Mouse (Mus musculus) layer of hippocampus, adult 2 months (tissue): Measurements from ENCODE around the gene Plp2. TPM values are rescaled to one million over a fixed set of nuclear protein-coding genes. Genes with fewer than 3 reads are reported as not detected.

Experiments
- DNase-seq, 2 experiments: peaks; one replicate each; pipeline ENCODE4 v3.0.0; 2022; ENCODE audit warnings: low spot score in 2 of 2
- H3K27ac ChIP-seq: fragments of 200-600 bp; 2 replicates; pipeline ENCODE4 v1.8.1; 2022
- H3K4me3 ChIP-seq: fragments of 200-600 bp; 2 replicates; pipeline ENCODE4 v1.8.1; 2022; ENCODE audit warnings: mild to moderate bottlenecking
- CTCF ChIP-seq: fragments of 200-600 bp; conservative IDR thresholded peaks from 2 replicates; pipeline ENCODE4 v1.8.1; 2022; ENCODE audit warnings: antibody characterized with exemption, mild to moderate bottlenecking, moderate library complexity
- total RNA-seq, 2 experiments: library from RNA; stranded (reverse); gene quantifications; 2 replicates each; pipeline ENCODE4 v1.2.3; 2021

Gene Plp2
- total RNA-seq, 2 experiments from 2014 or later: 4.9 to 5.4 TPM

GRCm38 (mm10) chrX:7657221-7657639, 14.0 kb downstream of the Plp2 start, which contains the start of gene Prickle3:
Gene Prickle3, plus strand, starts transcription at chrX:7657260.
- peak within 1 kb of the TSS; percentile 39 for H3K4me3 ChIP-seq
- no peak within 1 kb of the TSS for H3K27ac ChIP-seq
- no peak for TF ChIP-seq CTCF
- DNase-seq: no peak

- Histone ChIP-seq H3K4me3 (peak overlapping the region; percentile 53), H3K27ac (peak overlapping the region; percentile 88)
- peak; percentile 47 to 67 for DNase-seq
- peak; percentile 47 for TF ChIP-seq CTCF
Observed at GRCm38 (mm10) chrX:7648671-7649304, 22.4 kb downstream of the Plp2 start.

- peak in 1 of 2 experiments; percentile 79 for DNase-seq
- Histone ChIP-seq H3K27ac (no peak overlapping the region), H3K4me3 (no peak overlapping the region)
- peak; percentile 80 for TF ChIP-seq CTCF
Observed at GRCm38 (mm10) chrX:7645349-7645748, 25.8 kb downstream of the Plp2 start.

- Histone ChIP-seq H3K4me3 (peak overlapping the region; percentile 30), H3K27ac (0 out of 2 replicates have a peak overlapping the region, but pooled peaks have one; percentile 14)
- TF ChIP-seq CTCF: no peak
- no peak for DNase-seq
Observed at GRCm38 (mm10) chrX:7640785-7641184, 30.4 kb downstream of the Plp2 start.

GRCm38 (mm10) chrX:7639536-7640325, 31.5 kb downstream of the Plp2 start:
- TF ChIP-seq CTCF: no peak
- no peak for DNase-seq
- H3K27ac ChIP-seq: peak overlapping the region; percentile 90
- H3K4me3 ChIP-seq: peak overlapping the region; percentile 58

GRCm38 (mm10) chrX:7638401-7639091, 32.6 kb downstream of the Plp2 start, which contains the start of gene Syp:
Gene Syp, plus strand, starts transcription at chrX:7638471.
- Histone ChIP-seq H3K27ac (peak within 1 kb of the TSS; percentile 90), H3K4me3 (peak within 1 kb of the TSS; percentile 58)
- no peak for TF ChIP-seq CTCF
- DNase-seq: peak; percentile 86 to 90

GRCm38 (mm10) chrX:7635101-7635500, 36.1 kb downstream of the Plp2 start:
- no peak for DNase-seq
- H3K27ac ChIP-seq: peak overlapping the region; percentile 18; the same call in 1 of the 2 replicates

GRCm38 (mm10) chrX:7632560-7632959, 38.6 kb downstream of the Plp2 start:
- no peak for DNase-seq
- no peak for TF ChIP-seq CTCF
- Histone ChIP-seq H3K4me3 (no peak overlapping the region), H3K27ac (no peak overlapping the region)

More at GRCm38 (mm10) chrX:7635101-7635500, 36.1 kb downstream of the Plp2 start:
- H3K4me3 ChIP-seq: no peak overlapping the region
- TF ChIP-seq CTCF: no peak

Other genes starting within 250 kb of the Plp2 start
- gene Foxp3, start 97.7 kb downstream of the Plp2 start, total RNA-seq: under 1 TPM in 1 of 2 experiments, not detected in 1; 0.10 TPM
- gene Ppp1r3f, start 97.1 kb downstream of the Plp2 start, total RNA-seq: 10 to 100 TPM; 16.4 to 16.7 TPM
- gene Ccdc22, start 65.9 kb downstream of the Plp2 start, total RNA-seq: 10 to 100 TPM; 25.3 to 25.5 TPM
- gene Cacna1f, start 64.3 kb downstream of the Plp2 start, total RNA-seq: under 1 TPM in 1 of 2 experiments, not detected in 1; 0.08 TPM
- 1,000 to 10,000 TPM; 1,738 to 1,877 TPM for gene Syp, start 32.9 kb downstream of the Plp2 start, total RNA-seq
- 1 to 10 TPM; 1.0 to 1.1 TPM for gene Prickle3, start 14.1 kb downstream of the Plp2 start, total RNA-seq
- gene Magix, start 9.9 kb upstream of the Plp2 start, total RNA-seq: under 1 TPM; 0.31 to 0.52 TPM
- 10 to 100 TPM; 32.6 to 40.6 TPM for gene Gpkow, start 25.7 kb upstream of the Plp2 start, total RNA-seq
- 10 to 100 TPM; 63.9 to 68.2 TPM for gene Wdr45, start 42.9 kb upstream of the Plp2 start, total RNA-seq
- gene Gm45208, start 50.9 kb upstream of the Plp2 start, total RNA-seq: not detected
- gene Praf2, start 57.0 kb upstream of the Plp2 start, total RNA-seq: 100 to 1,000 TPM in 1 of 2 experiments, 10 to 100 TPM in 1; 91.6 to 102 TPM
- 10 to 100 TPM; 14.7 to 20.6 TPM for gene Ccdc120, start 79.5 kb upstream of the Plp2 start, total RNA-seq
- gene Tfe3, start 91.2 kb upstream of the Plp2 start, total RNA-seq: 10 to 100 TPM; 29.0 to 35.1 TPM
- gene Gripap1, start 118.4 kb upstream of the Plp2 start, total RNA-seq: 100 to 1,000 TPM; 105 to 108 TPM
- gene Kcnd1, start 150.9 kb upstream of the Plp2 start, total RNA-seq: 1 to 10 TPM; 9.5 to 9.7 TPM
- gene Otud5, start 170.0 kb upstream of the Plp2 start, total RNA-seq: 10 to 100 TPM; 82.6 to 83.8 TPM
- gene Pim2, start 206.9 kb upstream of the Plp2 start, total RNA-seq: 10 to 100 TPM; 53.0 to 54.6 TPM
- gene Slc35a2, start 212.6 kb upstream of the Plp2 start, total RNA-seq: 10 to 100 TPM; 36.0 to 40.5 TPM
- gene Pqbp1, start 227.9 kb upstream of the Plp2 start, total RNA-seq: 10 to 100 TPM; 83.6 to 92.9 TPM
- 10 to 100 TPM; 21.4 to 26.3 TPM for gene Timm17b, start 228.0 kb upstream of the Plp2 start, total RNA-seq
- not detected for gene Gm10491, start 236.4 kb upstream of the Plp2 start, total RNA-seq
- not detected for gene Gm10490, start 238.2 kb upstream of the Plp2 start, total RNA-seq
- gene Pcsk1n, start 248.4 kb upstream of the Plp2 start, total RNA-seq: 100 to 1,000 TPM; 376 to 404 TPM